Mouse (Mus musculus) heart, adult 2 months (tissue): ENCODE measurements around the gene Pdpk1.

Experiments
- CTCF ChIP-seq: fragments of 200-600 bp; IDR thresholded peaks from 2 replicates; pipeline ENCODE4 v1.8.1; 2022; ENCODE audit warnings: antibody characterized with exemption, mild to moderate bottlenecking, moderate library complexity
- EP300 ChIP-seq: fragments of 200-500 bp; IDR thresholded peaks from 2 replicates; pipeline ENCODE4 v1.6.1; 2011; ENCODE audit warnings: low read depth, low read length, control low read depth; ENCODE audit not compliant: insufficient read depth
- POLR2A ChIP-seq: fragments of 200-500 bp; IDR thresholded peaks from 2 replicates; pipeline ENCODE4 v1.6.1; 2011; ENCODE audit warnings: mild to moderate bottlenecking, low read depth, low read length, control low read depth; ENCODE audit not compliant: insufficient read depth

DNA sequence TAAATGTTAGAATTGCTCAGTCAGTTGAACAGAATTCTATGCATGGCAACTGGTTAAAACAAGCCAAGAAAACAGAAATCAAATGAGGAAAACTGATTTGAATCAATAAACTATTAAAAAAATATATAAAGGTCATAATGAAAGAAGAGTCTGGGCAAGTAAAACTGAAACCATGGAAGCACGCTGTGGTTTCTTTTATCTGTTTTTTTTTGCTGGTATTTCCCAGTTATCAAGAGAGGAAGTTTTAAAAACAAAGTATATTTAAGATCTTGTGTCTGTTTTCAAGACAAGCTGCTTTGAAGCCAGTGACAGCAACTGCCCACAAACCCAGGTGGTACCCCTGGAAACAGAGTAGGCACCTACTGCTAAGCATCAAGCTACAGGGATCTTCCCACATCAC, 60.1 kb downstream of the Pdpk1 start:
- TF ChIP-seq EP300 (no peak), CTCF (no peak), POLR2A (no peak)
